Mouse (Mus musculus) stomach, embryonic 15.5 days (tissue): Measurements from ENCODE around the gene Sympk. TPM values are rescaled to one million over a fixed set of nuclear protein-coding genes. Genes with fewer than 3 reads are reported as not detected.

ENCODE experiments used
- ATAC-seq: fragments of 200-750 bp; cut with Nextera tagmentation; 2 replicates; pipeline ENCODE4 v1.8.0; 2017; ENCODE audit warnings: low read depth, moderate number of reproducible peaks, moderate TSS enrichment; ENCODE audit not compliant: insufficient read depth, low FRiP score
- H3K27ac ChIP-seq: fragments of 300-500 bp; sonication (generic); 2 replicates; pipeline ENCODE4 v1.5.1; 2015; ENCODE audit warnings: mild to moderate bottlenecking, inconsistent platforms
- H3K27me3 ChIP-seq: fragments of 300-500 bp; sonication (generic); replicated peaks from 2 replicates; pipeline ENCODE4 v1.6.1; 2015; ENCODE audit warnings: inconsistent platforms
- H3K36me3 ChIP-seq: fragments of 300-500 bp; sonication (generic); 2 replicates; pipeline ENCODE4 v1.6.1; 2015; ENCODE audit warnings: inconsistent platforms
- H3K4me1 ChIP-seq: fragments of 300-500 bp; sonication (generic); 2 replicates; pipeline ENCODE4 v1.6.1; 2015; ENCODE audit warnings: inconsistent platforms
- H3K4me2 ChIP-seq: fragments of 300-500 bp; sonication (generic); 2 replicates; pipeline ENCODE4 v1.6.1; 2015; ENCODE audit warnings: mild to moderate bottlenecking, inconsistent platforms
- H3K4me3 ChIP-seq: fragments of 300-500 bp; sonication (generic); replicated peaks from 2 replicates; pipeline ENCODE4 v1.5.1; 2015; ENCODE audit warnings: inconsistent platforms
- H3K9ac ChIP-seq: fragments of 300-500 bp; sonication (generic); 2 replicates; pipeline ENCODE4 v1.6.1; 2015; ENCODE audit warnings: inconsistent platforms
- H3K9me3 ChIP-seq: fragments of 300-500 bp; sonication (generic); 2 replicates; pipeline ENCODE4 v1.6.1; 2016; ENCODE audit warnings: inconsistent platforms
- WGBS: fragments of 180-500 bp; shearing (Covaris S2); methylation state at CpG from one replicate; pipeline ENCODE4 v1.1.7; 2015; 5-methylcytosine and 5-hydroxymethylcytosine counted together
- polyA plus RNA-seq: library from polyadenylated mRNA; unstranded; fragments of >200 nt; fragmentation: Nextera tagmentation; extraction: Ambion mirVana; gene quantifications from 2 replicates; pipeline ENCODE4 v1.2.1, GENCODE M21; 2015

The Sympk gene
- polyA plus RNA-seq, 1 experiment from 2014 or later = 28.1 TPM

- Histone ChIP-seq H3K9me3 (no peaks in the 10 kb centered on the region), H3K27ac (no peak overlapping the region), H3K36me3 (peaks cover 8% of the 10 kb centered on the region), H3K27me3 (no peaks in the 10 kb centered on the region), H3K4me2 (no peak overlapping the region), H3K9ac (no peak overlapping the region), H3K4me1 (peaks cover 42% of the 10 kb centered on the region), H3K4me3 (no peak overlapping the region)
- WGBS = 69% methylated on average over 7 of the region's 7 CpGs
- ATAC-seq = no peak
Observed at GRCm38 (mm10) chr7:19010581-19010980, 13.6 kb upstream of the Sympk start.

GRCm38 (mm10) chr7:19012025-19012621 lies 12.1 kb upstream of the Sympk start:
- Histone ChIP-seq H3K9ac (peak overlapping the region; percentile 33; the same call in 1 of the 2 replicates), H3K9me3 (no peaks in the 10 kb centered on the region), H3K4me3 (peak overlapping the region; percentile 36), H3K36me3 (peaks cover 5% of the 10 kb centered on the region; the same call in 1 of the 2 replicates), H3K27me3 (no peaks in the 10 kb centered on the region), H3K4me2 (peak overlapping the region; percentile 73), H3K4me1 (peaks cover 28% of the 10 kb centered on the region), H3K27ac (peak overlapping the region; percentile 83)
- WGBS = 2% methylated on average over 31 of the region's 31 CpGs
- ATAC-seq = peak; percentile 38; the same call in 1 of the 2 replicates

- Histone ChIP-seq H3K9ac (no peak overlapping the region), H3K36me3 (no peaks in the 10 kb centered on the region), H3K9me3 (no peaks in the 10 kb centered on the region), H3K4me2 (peak overlapping the region; percentile 3; the same call in 1 of the 2 replicates), H3K4me1 (peaks cover 28% of the 10 kb centered on the region), H3K27ac (no peak overlapping the region; the same call in 1 of the 2 replicates), H3K4me3 (no peak overlapping the region), H3K27me3 (no peaks in the 10 kb centered on the region)
- 40% methylated on average over 2 of the region's 2 CpGs for WGBS
- ATAC-seq = no peak
Observed at GRCm38 (mm10) chr7:19012882-19013281, 11.3 kb upstream of the Sympk start.

- Histone ChIP-seq H3K36me3 (no peaks in the 10 kb centered on the region), H3K4me1 (peaks cover 21% of the 10 kb centered on the region), H3K9ac (no peak overlapping the region), H3K4me2 (no peak overlapping the region), H3K27ac (no peak overlapping the region), H3K4me3 (no peak overlapping the region), H3K27me3 (no peaks in the 10 kb centered on the region), H3K9me3 (no peaks in the 10 kb centered on the region)
- WGBS = 61% methylated on average over 15 of the region's 15 CpGs
- ATAC-seq = no peak
Observed at GRCm38 (mm10) chr7:19014452-19014851, 9.7 kb upstream of the Sympk start.

GRCm38 (mm10) chr7:19016042-19016441 lies 8.1 kb upstream of the Sympk start:
- no peaks in the 10 kb centered on the region for H3K9me3 ChIP-seq
- peaks cover 10% of the 10 kb centered on the region; the same call in 1 of the 2 replicates for H3K27me3 ChIP-seq
- H3K9ac ChIP-seq = no peak overlapping the region
- no peak for ATAC-seq
- H3K36me3 ChIP-seq = no peaks in the 10 kb centered on the region
- H3K4me2 ChIP-seq = no peak overlapping the region
- 86% methylated on average over 4 of the region's 4 CpGs for WGBS
- peaks cover 17% of the 10 kb centered on the region for H3K4me1 ChIP-seq
- H3K4me3 ChIP-seq = no peak overlapping the region
- no peak overlapping the region for H3K27ac ChIP-seq

- no peak overlapping the region for H3K27ac ChIP-seq
- ATAC-seq = no peak
- no peak overlapping the region for H3K4me3 ChIP-seq
- H3K9me3 ChIP-seq = no peaks in the 10 kb centered on the region
- no peaks in the 10 kb centered on the region for H3K36me3 ChIP-seq
- WGBS = 84% methylated on average over 7 of the region's 7 CpGs
- H3K4me2 ChIP-seq = no peak overlapping the region
- H3K9ac ChIP-seq = no peak overlapping the region
- H3K27me3 ChIP-seq = peaks cover 23% of the 10 kb centered on the region
- 0 out of 2 replicates have a peak, but pooled peaks cover 6% of the 10 kb centered on the region for H3K4me1 ChIP-seq
Observed at GRCm38 (mm10) chr7:19017909-19018308, 6.3 kb upstream of the Sympk start.

GRCm38 (mm10) chr7:19021048-19021447 lies 3.1 kb upstream of the Sympk start:
- Histone ChIP-seq H3K27me3 (peaks cover 30% of the 10 kb centered on the region), H3K27ac (peak overlapping the region; percentile 16; the same call in 1 of the 2 replicates), H3K4me2 (peak overlapping the region; percentile 49), H3K4me1 (peaks cover 21% of the 10 kb centered on the region), H3K9ac (no peak overlapping the region), H3K36me3 (no peaks in the 10 kb centered on the region), H3K4me3 (peak overlapping the region; percentile 76), H3K9me3 (no peaks in the 10 kb centered on the region)
- 8% methylated on average over 8 of the region's 8 CpGs for WGBS
- no peak for ATAC-seq

- H3K4me2 ChIP-seq = peak overlapping the region; percentile 49
- H3K36me3 ChIP-seq = no peaks in the 10 kb centered on the region
- WGBS = 39% methylated on average over 18 of the region's 18 CpGs
- H3K27ac ChIP-seq = peak overlapping the region; percentile 21; the same call in 1 of the 2 replicates
- H3K27me3 ChIP-seq = peaks cover 30% of the 10 kb centered on the region
- peaks cover 25% of the 10 kb centered on the region for H3K4me1 ChIP-seq
- peak overlapping the region; percentile 20; the same call in 1 of the 2 replicates for H3K9ac ChIP-seq
- peak overlapping the region; percentile 76 for H3K4me3 ChIP-seq
- 0 out of 2 replicates have a peak, but pooled peaks have one; percentile 13 for ATAC-seq
- H3K9me3 ChIP-seq = no peaks in the 10 kb centered on the region
Observed at GRCm38 (mm10) chr7:19022189-19022958, 1.8 kb upstream of the Sympk start.

GRCm38 (mm10) chr7:19023357-19023814 lies 791 bp upstream of the Sympk start, which contains the start of gene Foxa3:
Gene Foxa3, minus strand, starts transcription at chr7:19023538.
- Histone ChIP-seq H3K4me1 (peaks cover 25% of the 10 kb centered on the region), H3K4me2 (peak within 1 kb of the TSS; percentile 85), H3K36me3 (no peaks in the 10 kb centered on the region), H3K9me3 (no peaks in the 10 kb centered on the region), H3K9ac (peak within 1 kb of the TSS; percentile 83), H3K4me3 (peak within 1 kb of the TSS; percentile 76), H3K27ac (no peak within 1 kb of the TSS; the same call in 1 of the 2 replicates), H3K27me3 (peaks cover 30% of the 10 kb centered on the region)
- WGBS = 2% methylated on average over 30 of the region's 30 CpGs
- peak; percentile 54 for ATAC-seq

- peaks cover 4% of the 10 kb centered on the region; the same call in 1 of the 2 replicates for H3K36me3 ChIP-seq
- peak overlapping the region; percentile 85 for H3K4me2 ChIP-seq
- under 1% methylated on average over 33 of the region's 36 CpGs for WGBS
- H3K9ac ChIP-seq = peak overlapping the region; percentile 83
- ATAC-seq = peak; percentile 19; the same call in 1 of the 2 replicates
- peaks cover 25% of the 10 kb centered on the region for H3K4me1 ChIP-seq
- H3K4me3 ChIP-seq = peak overlapping the region; percentile 76
- no peaks in the 10 kb centered on the region for H3K9me3 ChIP-seq
- peaks cover 30% of the 10 kb centered on the region for H3K27me3 ChIP-seq
- peak overlapping the region; percentile 13; the same call in 1 of the 2 replicates for H3K27ac ChIP-seq
Observed at GRCm38 (mm10) chr7:19024581-19025255, 541 bp downstream of the Sympk start.

- no peak overlapping the region for H3K4me2 ChIP-seq
- ATAC-seq = no peak
- peaks cover 19% of the 10 kb centered on the region for H3K36me3 ChIP-seq
- H3K4me1 ChIP-seq = peaks cover 21% of the 10 kb centered on the region
- H3K4me3 ChIP-seq = no peak overlapping the region
- H3K9me3 ChIP-seq = no peaks in the 10 kb centered on the region
- no peak overlapping the region for H3K27ac ChIP-seq
- H3K9ac ChIP-seq = no peak overlapping the region
- peaks cover 6% of the 10 kb centered on the region; the same call in 1 of the 2 replicates for H3K27me3 ChIP-seq
Observed at GRCm38 (mm10) chr7:19028067-19028466, 3.9 kb downstream of the Sympk start.
